Mouse (Mus musculus) limb, embryonic 14.5 days (tissue): ENCODE data around the gene Igsf8. TPM values are rescaled to one million over a fixed set of nuclear protein-coding genes. Genes with fewer than 3 reads are reported as not detected.

Source experiments
- ATAC-seq: fragments of 200-750 bp; cut with Nextera tagmentation; 2 replicates; pipeline ENCODE4 v1.8.0; 2017; ENCODE audit warnings: low read depth, moderate number of reproducible peaks, moderate TSS enrichment; ENCODE audit not compliant: low FRiP score
- DNase-seq: peaks from one replicate; pipeline ENCODE4 v3.0.0-alpha.2; 2015; ENCODE audit warnings: low spot score
- H3K27ac ChIP-seq: fragments of 300-500 bp; sonication (generic); replicated peaks from 2 replicates; pipeline ENCODE4 v1.5.1; 2014; ENCODE audit warnings: low read depth, mild to moderate bottlenecking, low read length, moderate library complexity, mixed read lengths
- H3K27me3 ChIP-seq: fragments of 300-500 bp; sonication (generic); 2 replicates; pipeline ENCODE4 v1.6.1; 2014; ENCODE audit warnings: low read length, mixed read lengths; ENCODE audit not compliant: control insufficient read depth, insufficient read depth
- H3K36me3 ChIP-seq: fragments of 300-500 bp; sonication (generic); 2 replicates; pipeline ENCODE4 v1.6.1; 2014; ENCODE audit warnings: mild to moderate bottlenecking, low read length, moderate library complexity, mixed read lengths; ENCODE audit not compliant: control insufficient read depth, insufficient read depth
- H3K4me1 ChIP-seq: fragments of 300-500 bp; sonication (generic); 2 replicates; pipeline ENCODE4 v1.6.1; 2014; ENCODE audit warnings: antibody characterized with exemption, low read length, mixed read lengths; ENCODE audit not compliant: control insufficient read depth, insufficient read depth
- H3K4me2 ChIP-seq: fragments of 300-500 bp; sonication (generic); replicated peaks from 2 replicates; pipeline ENCODE4 v1.6.1; 2014; ENCODE audit warnings: low read depth, mild to moderate bottlenecking, low read length, moderate library complexity; ENCODE audit not compliant: severe bottlenecking
- H3K4me3 ChIP-seq: fragments of 300-500 bp; sonication (generic); replicated peaks from 2 replicates; pipeline ENCODE4 v1.5.1; 2014; ENCODE audit warnings: low read length
- H3K9ac ChIP-seq: fragments of 300-500 bp; sonication (generic); 2 replicates; pipeline ENCODE4 v1.6.1; 2014; ENCODE audit warnings: mild to moderate bottlenecking, low read depth, low read length, moderate library complexity; ENCODE audit not compliant: severe bottlenecking
- H3K9me3 ChIP-seq: fragments of 300-500 bp; sonication (generic); 2 replicates; pipeline ENCODE4 v1.6.1; 2016; ENCODE audit warnings: low read length; ENCODE audit not compliant: control insufficient read depth
- POLR2A ChIP-seq: fragments of 200-500 bp; IDR thresholded peaks from 2 replicates; pipeline ENCODE4 v1.8.0; 2012; ENCODE audit warnings: inconsistent platforms, mild to moderate bottlenecking, moderate library complexity, borderline replicate concordance; ENCODE audit not compliant: insufficient read depth, insufficient read length; ENCODE audit errors: extremely low read depth
- WGBS: fragments of 180-500 bp; shearing (Covaris S2); extraction: QIAGEN DNeasy Blood & Tissue Kit; methylation state at CpG from one replicate; pipeline ENCODE4 v1.1.7; 2014; 5-methylcytosine and 5-hydroxymethylcytosine counted together
- polyA plus RNA-seq, 2 experiments: library from polyadenylated mRNA; depleted of rRNA in 1 of 2; stranded (reverse) in 1 of 2; unstranded in 1 of 2; fragments of >200 nt; fragmentation: Nextera tagmentation in 1 of 2; extraction: Ambion mirVana in 1 of 2; gene quantifications; 2 replicates each; pipeline versions ENCODE4 v1.2.1 to v1.2.3; 2012 to 2014

Igsf8 gene
- polyA plus RNA-seq (2012; rRNA removed) (71.4 and 86.4 TPM in 2 replicates), polyA plus RNA-seq (2014; fragmentation: Nextera tagmentation; extraction: Ambion mirVana) (49.8 and 50.1 TPM in 2 replicates)

GRCm38 (mm10) chr1:172261477-172262078 lies at the start of gene Igsf8:
Gene Igsf8, plus strand, starts transcription at chr1:172261641.
- Histone ChIP-seq H3K36me3 (no peaks in the 10 kb centered on the region), H3K27ac (no peak within 1 kb of the TSS), H3K9me3 (no peaks in the 10 kb centered on the region), H3K4me2 (no peak within 1 kb of the TSS), H3K27me3 (no peaks in the 10 kb centered on the region), H3K4me1 (no peaks in the 10 kb centered on the region), H3K9ac (no peak within 1 kb of the TSS), H3K4me3 (no peak within 1 kb of the TSS)
- DNase-seq (no peak), ATAC-seq (no peak)
- TF ChIP-seq POLR2A = no peak
- 72% methylated on average over 8 of the region's 8 CpGs for WGBS

GRCm38 (mm10) chr1:172212776-172213175 lies 48.7 kb upstream of the Igsf8 start:
- Histone ChIP-seq H3K27ac (0 out of 2 replicates have a peak overlapping the region, but pooled peaks have one; percentile 5), H3K4me2 (no peak overlapping the region), H3K9me3 (no peaks in the 10 kb centered on the region), H3K4me1 (peaks cover 7% of the 10 kb centered on the region; the same call in 1 of the 2 replicates), H3K36me3 (0 out of 2 replicates have a peak, but pooled peaks cover 4% of the 10 kb centered on the region), H3K27me3 (no peaks in the 10 kb centered on the region), H3K9ac (no peak overlapping the region), H3K4me3 (no peak overlapping the region)
- no peak for TF ChIP-seq POLR2A
- DNase-seq (no peak), ATAC-seq (no peak)
- 53% methylated on average over 5 of the region's 5 CpGs for WGBS

GRCm38 (mm10) chr1:172213771-172214170 lies 47.7 kb upstream of the Igsf8 start:
- Histone ChIP-seq H3K27me3 (no peaks in the 10 kb centered on the region), H3K4me2 (no peak overlapping the region), H3K27ac (no peak overlapping the region), H3K4me1 (peaks cover 8% of the 10 kb centered on the region; the same call in 1 of the 2 replicates), H3K4me3 (no peak overlapping the region), H3K9ac (no peak overlapping the region), H3K9me3 (no peaks in the 10 kb centered on the region), H3K36me3 (0 out of 2 replicates have a peak, but pooled peaks cover 4% of the 10 kb centered on the region)
- DNase-seq = no peak
- no peak for ATAC-seq
- 81% methylated on average over 4 of the region's 4 CpGs for WGBS
- TF ChIP-seq POLR2A = no peak

- Histone ChIP-seq H3K27me3 (no peaks in the 10 kb centered on the region), H3K9ac (no peak overlapping the region), H3K9me3 (no peaks in the 10 kb centered on the region), H3K4me1 (peaks cover 18% of the 10 kb centered on the region), H3K4me3 (no peak overlapping the region), H3K36me3 (no peaks in the 10 kb centered on the region), H3K27ac (no peak overlapping the region), H3K4me2 (no peak overlapping the region)
- no peak for TF ChIP-seq POLR2A
- no peak for DNase-seq
- 46% methylated on average over 3 of the region's 3 CpGs for WGBS
- no peak for ATAC-seq
These were observed 46.7 kb upstream of the Igsf8 start for GRCm38 (mm10) chr1:172214748-172215147.

- TF ChIP-seq POLR2A = no peak
- H3K4me1 ChIP-seq = peaks cover 41% of the 10 kb centered on the region
- H3K4me2 ChIP-seq = peak overlapping the region; percentile 36
- H3K9ac ChIP-seq = no peak overlapping the region
- no peaks in the 10 kb centered on the region for H3K27me3 ChIP-seq
- peak overlapping the region; percentile 76 for H3K27ac ChIP-seq
- DNase-seq = peak; percentile 88
- H3K9me3 ChIP-seq = no peaks in the 10 kb centered on the region
- no peak overlapping the region for H3K4me3 ChIP-seq
- peak; percentile 38 for ATAC-seq
- no peaks in the 10 kb centered on the region for H3K36me3 ChIP-seq
- 0% methylated on average over 5 of the region's 5 CpGs for WGBS
These were observed 44.3 kb upstream of the Igsf8 start for GRCm38 (mm10) chr1:172217148-172217547.
